Mouse (Mus musculus) bone marrow macrophage, adult 2 months (primary cell): ENCODE measurements around the gene Tomm34. TPM values are rescaled to one million over a fixed set of nuclear protein-coding genes. Genes with fewer than 3 reads are reported as not detected.

ENCODE experiments used
- H3K27ac ChIP-seq: 2 replicates; pipeline ENCODE4 v1.5.1; 2012; ENCODE audit warnings: low read depth, low read length; ENCODE audit not compliant: insufficient read depth
- H3K4me1 ChIP-seq: 2 replicates; pipeline ENCODE4 v1.6.1; 2012; ENCODE audit warnings: low read length; ENCODE audit not compliant: control insufficient read depth, insufficient read depth
- H3K4me3 ChIP-seq: 2 replicates; pipeline ENCODE4 v1.5.1; 2012; ENCODE audit warnings: mild to moderate bottlenecking, low read length, moderate library complexity; ENCODE audit not compliant: insufficient read depth
- CTCF ChIP-seq: IDR thresholded peaks from 2 replicates; pipeline ENCODE4 v1.5.1; 2012; ENCODE audit warnings: low read depth, mild to moderate bottlenecking, low read length, moderate library complexity
- POLR2A ChIP-seq: IDR thresholded peaks from 2 replicates; pipeline ENCODE4 v1.6.1; 2012; ENCODE audit warnings: mild to moderate bottlenecking, low read depth, low read length, borderline replicate concordance
- polyA plus RNA-seq: library from polyadenylated mRNA; stranded (reverse); fragments of >200 nt; gene quantifications from 2 replicates; pipeline ENCODE4 v1.2.4, GENCODE M21; 2012; ENCODE audit not compliant: missing spikeins, insufficient read depth, insufficient read length

Tomm34 gene
- polyA plus RNA-seq, result 60.6 and 63.8 TPM in 2 replicates

DNA sequence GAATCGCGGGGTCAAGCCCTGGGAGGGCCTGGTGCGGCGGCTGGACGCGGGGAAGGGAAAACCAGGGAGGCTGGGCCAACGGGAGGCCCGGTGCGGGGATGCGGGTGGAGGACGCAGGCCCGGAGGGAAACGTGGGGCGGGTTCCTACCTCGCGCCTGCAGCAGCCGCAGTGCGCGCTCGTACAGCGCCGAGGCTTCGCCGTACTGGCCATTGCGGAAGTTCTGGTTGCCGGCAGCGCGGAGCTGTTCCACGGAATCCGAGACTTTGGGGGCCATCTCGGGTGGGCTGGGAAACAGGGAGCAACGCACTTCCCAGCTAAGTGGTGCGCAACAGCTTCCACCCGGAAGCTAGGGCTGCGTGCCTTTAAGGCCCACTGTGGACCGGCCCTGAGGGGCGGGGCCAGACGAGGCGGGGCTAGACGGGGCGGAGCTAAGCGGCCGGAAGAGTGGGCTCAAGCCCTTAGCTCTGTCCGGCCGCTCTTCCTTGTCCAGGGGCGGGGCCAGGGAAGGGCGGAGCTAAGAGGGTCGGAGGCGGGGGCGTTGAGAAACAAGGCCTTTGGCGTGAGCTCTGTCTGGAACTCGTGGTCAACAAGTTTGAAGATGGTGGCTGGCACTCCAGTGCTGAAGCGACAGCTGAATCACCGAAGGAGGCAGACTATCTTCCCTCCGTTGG lies at the start of gene Tomm34:
Gene Tomm34, minus strand, starts transcription at position 405 of the 672 bp plus-strand sequence.
- peaks cover 22% of the 10 kb centered on the region for H3K4me1 ChIP-seq
- TF ChIP-seq CTCF (no peak), POLR2A (peak; percentile 81; the same call in 1 of the 2 replicates)
- peak within 1 kb of the TSS; percentile 88 for H3K27ac ChIP-seq
- peak within 1 kb of the TSS; percentile 99 for H3K4me3 ChIP-seq

DNA sequence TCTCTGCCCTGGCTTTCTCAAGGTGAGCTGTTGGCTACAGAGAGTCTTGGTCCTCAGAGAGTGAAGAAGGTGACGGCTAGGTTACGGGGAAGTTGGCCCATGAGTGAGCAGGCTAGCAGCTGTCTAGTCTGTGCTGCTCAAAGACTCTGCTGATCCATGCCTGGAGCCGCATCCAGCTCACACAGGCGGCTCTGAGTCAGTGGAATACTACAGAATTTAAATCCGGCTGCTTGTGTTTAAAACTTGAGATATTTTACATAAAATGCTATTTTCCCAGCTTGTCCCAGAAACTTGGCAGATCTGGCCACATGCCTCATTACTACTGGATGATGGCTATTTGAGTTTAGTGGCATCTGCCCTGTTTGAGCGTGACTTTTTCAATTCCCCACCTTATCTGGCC lies 48.5 kb upstream of the Tomm34 start:
- no peak overlapping the region for H3K4me3 ChIP-seq
- H3K27ac ChIP-seq, result no peak overlapping the region
- H3K4me1 ChIP-seq, result no peaks in the 10 kb centered on the region
- TF ChIP-seq POLR2A (no peak), CTCF (no peak)

DNA sequence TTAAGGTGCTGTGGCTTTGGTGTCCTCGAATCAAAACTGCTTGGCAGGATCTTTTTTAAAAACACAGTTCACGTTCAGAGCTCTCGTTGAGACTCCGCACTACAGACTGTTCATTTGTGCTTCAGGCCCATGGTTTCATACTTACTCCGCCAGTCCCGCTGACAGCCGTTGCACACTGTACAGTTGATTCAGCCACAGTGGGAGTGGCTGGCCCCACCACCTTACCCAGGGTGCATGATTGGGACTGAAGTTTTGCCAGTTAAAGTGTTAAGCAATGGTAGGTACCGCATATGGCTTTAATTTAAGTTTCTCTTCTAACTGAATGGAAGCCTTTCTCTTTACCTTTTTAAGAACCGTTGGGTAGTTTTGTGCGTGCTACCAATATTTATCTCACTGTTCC lies 44.6 kb upstream of the Tomm34 start:
- Histone ChIP-seq H3K4me3 (no peak overlapping the region), H3K27ac (no peak overlapping the region), H3K4me1 (no peaks in the 10 kb centered on the region)
- TF ChIP-seq CTCF, result no peak
- TF ChIP-seq POLR2A, result no peak

DNA sequence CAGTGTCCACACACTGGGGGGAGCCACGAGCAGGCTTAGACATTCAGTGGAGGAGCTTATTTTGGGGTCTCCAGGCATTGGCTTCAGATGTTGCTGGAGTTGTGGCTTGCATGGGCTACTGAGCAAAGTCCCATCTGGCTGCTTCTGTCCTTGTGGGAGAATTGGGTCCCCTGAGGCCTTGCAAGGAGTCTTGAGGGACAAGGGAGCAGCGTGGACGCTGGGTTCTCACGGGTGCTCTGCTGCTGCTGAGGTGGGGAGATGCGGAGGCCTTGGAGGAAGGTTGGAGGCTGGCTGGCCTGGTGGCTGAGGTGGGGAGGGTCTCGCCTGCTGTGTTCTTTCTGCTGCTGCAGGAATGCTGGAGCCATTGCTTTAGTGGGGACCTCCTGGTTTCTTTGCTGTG lies 43.1 kb upstream of the Tomm34 start:
- no peak overlapping the region for H3K27ac ChIP-seq
- no peak overlapping the region for H3K4me3 ChIP-seq
- TF ChIP-seq POLR2A (no peak), CTCF (no peak)
- H3K4me1 ChIP-seq, result no peaks in the 10 kb centered on the region

DNA sequence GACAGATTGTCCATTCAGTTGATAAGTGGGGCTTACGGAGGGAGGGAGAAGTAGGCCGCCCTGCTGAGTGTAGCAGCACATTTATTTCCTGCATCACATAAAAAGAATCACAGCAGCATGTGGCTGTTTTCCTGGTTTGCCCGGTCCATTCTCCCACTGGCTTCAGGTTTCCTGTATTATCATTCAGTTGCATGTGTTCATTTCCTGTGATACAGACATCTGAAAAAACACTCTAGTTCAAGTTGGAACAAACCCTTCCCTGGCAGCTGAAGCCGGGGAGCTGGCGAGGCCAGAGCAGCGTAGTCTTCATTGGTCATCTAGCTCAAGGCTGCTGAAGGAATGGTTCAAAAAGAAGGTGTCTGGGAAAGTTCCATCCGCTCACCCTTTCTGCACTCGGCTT lies 40.6 kb upstream of the Tomm34 start:
- Histone ChIP-seq H3K4me3 (no peak overlapping the region), H3K4me1 (no peaks in the 10 kb centered on the region), H3K27ac (no peak overlapping the region)
- no peak for TF ChIP-seq CTCF
- no peak for TF ChIP-seq POLR2A

DNA sequence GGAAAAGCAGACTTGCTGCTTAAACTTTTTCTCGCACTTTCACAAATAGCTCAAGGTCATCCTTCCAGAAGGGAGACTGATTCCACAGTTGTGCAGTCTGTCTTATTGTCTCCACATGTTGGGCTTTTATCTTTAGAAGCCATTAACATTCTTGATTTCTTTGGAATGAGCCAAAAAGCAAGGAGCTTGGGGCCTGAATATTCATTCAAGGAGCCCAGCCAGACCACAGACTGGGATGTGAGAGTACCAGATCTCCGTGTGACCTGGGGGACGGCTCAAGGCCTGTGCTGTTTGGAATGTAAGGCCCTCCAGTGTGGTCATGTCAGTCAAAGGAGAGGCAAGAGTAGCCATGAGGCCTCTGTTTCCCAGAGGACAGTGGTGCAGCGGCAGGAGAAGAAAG lies 37.5 kb upstream of the Tomm34 start:
- TF ChIP-seq POLR2A (no peak), CTCF (no peak)
- no peaks in the 10 kb centered on the region for H3K4me1 ChIP-seq
- H3K4me3 ChIP-seq, result no peak overlapping the region
- no peak overlapping the region for H3K27ac ChIP-seq

DNA sequence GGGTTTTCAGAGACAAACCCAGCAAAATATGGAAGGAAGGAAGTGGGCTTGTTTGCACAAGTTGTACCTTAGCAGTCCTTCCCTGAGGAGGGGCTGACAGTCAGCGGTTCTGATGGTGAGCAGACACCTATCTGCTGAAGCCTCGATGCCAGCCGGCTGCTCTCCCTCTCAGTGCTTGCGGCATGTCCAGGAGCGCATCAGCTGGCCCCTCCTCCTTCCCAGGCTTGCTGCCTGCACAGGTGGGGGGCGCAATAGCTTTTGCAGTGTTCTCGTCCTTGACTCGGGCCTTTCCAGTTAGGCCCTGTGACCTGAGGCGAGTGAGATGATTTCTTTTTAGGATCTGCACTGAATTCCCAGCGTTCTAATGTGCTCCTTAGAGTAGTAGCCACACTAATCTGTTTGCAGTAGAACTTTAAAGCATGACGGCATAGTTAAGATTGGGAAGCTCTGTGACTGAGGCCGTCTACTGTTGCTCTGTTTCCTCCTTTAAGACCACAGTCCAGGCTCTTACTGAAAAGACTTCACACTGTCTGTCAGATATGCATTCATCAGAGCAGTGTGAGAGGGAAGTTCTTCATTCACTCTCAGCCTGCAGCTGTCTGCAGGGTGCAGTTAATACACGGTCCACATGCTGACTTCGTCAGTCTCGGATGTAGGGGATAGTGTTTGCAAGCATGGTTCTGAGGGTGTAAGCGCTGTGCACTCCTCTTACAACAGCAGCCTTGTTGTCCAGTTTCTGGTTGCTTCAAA lies 36.3 kb upstream of the Tomm34 start:
- Histone ChIP-seq H3K27ac (no peak overlapping the region), H3K4me3 (no peak overlapping the region), H3K4me1 (no peaks in the 10 kb centered on the region)
- no peak for TF ChIP-seq POLR2A
- no peak for TF ChIP-seq CTCF

DNA sequence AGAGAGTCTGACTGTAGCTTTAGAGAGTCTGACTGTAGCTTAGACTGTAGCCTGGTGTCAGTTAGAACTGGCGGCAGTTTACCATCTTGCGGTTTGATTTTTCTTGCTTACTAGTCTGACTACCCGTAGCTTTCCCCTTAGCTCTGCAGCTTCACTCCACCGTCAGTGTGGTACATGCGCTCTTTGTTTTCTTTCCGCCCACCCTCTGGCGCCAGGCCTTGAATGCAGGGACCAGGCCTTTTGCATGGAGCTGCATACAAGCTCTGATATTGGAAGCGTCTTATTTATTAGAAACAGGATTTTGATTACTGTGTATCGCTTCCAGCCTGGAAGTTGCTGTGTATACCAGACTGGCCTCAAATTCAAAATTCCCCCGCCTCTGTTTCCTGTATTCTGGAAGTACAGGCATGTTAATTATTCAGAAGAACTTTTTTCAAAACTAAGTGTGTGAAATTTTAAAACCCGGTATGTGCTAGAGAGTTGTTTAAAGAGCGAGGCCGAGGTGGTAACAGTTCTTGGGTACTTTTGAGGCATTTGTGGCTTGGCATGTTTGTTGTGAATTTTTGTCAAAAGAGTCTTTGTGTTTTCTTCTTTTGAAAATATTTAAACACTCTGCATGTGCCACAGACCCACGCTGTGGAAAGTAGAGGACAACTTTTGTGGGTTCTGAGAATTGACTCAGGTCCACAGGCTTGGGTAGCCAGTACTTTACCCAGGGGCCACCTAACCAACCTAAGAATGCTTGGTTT lies 35.5 kb upstream of the Tomm34 start:
- no peaks in the 10 kb centered on the region for H3K4me1 ChIP-seq
- H3K4me3 ChIP-seq, result no peak overlapping the region
- H3K27ac ChIP-seq, result no peak overlapping the region
- TF ChIP-seq POLR2A, result no peak
- no peak for TF ChIP-seq CTCF

DNA sequence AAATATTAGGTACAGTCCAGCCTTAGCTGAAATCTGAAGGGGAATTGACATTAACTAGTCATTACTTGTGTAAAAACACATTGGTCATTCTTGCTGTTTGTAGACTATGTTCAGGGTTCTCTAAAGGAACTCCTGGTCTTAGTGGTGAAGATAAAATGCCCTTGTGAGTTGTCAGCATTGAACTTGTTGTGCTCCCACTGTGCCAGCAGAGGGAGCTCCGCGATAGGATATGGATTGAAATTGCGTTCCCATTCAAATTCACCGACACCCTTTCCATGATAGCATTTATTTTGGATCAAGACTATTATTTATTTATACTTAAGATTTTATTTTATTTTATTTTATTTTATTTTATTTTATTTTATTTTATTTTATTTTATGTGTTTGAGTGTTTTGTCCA lies 32.5 kb upstream of the Tomm34 start:
- no peak overlapping the region for H3K4me3 ChIP-seq
- H3K4me1 ChIP-seq, result no peaks in the 10 kb centered on the region
- H3K27ac ChIP-seq, result no peak overlapping the region
- TF ChIP-seq CTCF (0 out of 2 replicates have a peak, but pooled peaks have one; percentile 14), POLR2A (no peak)
